Mouse (Mus musculus) erythroblast, embryonic 14.5 days (primary cell): Measurements from ENCODE around the gene Spcs1.

ENCODE experiments used
- GATA1 ChIP-seq: IDR thresholded peaks from 2 replicates; pipeline ENCODE4 v1.6.1; 2012; ENCODE audit warnings: low read length, inconsistent platforms, mixed read lengths
- TAL1 ChIP-seq: IDR thresholded peaks from 3 replicates; pipeline ENCODE4 v1.6.1; 2012; ENCODE audit warnings: low read length, inconsistent platforms, mixed read lengths

- TF ChIP-seq GATA1 (no peak), TAL1 (no peak)
These were observed 5.3 kb upstream of the Spcs1 start for GRCm38 (mm10) chr14:31006779-31007178.
